Mouse (Mus musculus): Measurements from ENCODE around the gene Styx. TPM values are rescaled to one million over a fixed set of nuclear protein-coding genes. Genes with fewer than 3 reads are reported as not detected.
A peak's percentile ranks its signal among the peaks of the same experiment; 100 is the strongest.

Gene Styx
- polyA plus RNA-seq, 1 experiment: 14.7 TPM

DNA sequence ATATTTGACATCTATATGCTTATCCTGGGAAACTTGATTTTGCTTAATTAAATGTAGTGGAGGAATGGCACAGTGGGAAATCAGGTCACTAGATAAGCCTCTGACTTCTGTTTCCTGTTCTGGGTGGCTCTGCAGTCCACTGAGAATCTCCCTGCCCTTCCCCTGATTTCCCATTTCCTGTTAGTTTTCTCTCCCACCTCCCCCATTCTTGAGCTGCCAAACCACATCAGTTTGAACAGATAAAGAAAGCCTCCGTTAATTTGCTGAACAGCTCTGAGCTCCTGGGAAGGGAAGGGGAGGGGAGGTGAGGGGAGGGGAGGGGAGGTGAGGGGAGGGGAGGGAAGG lies 105.6 kb downstream of the Styx start:
- no peak overlapping the region for H3K27ac ChIP-seq (ENCODE audit: insufficient read depth, low read length)
- peaks cover 9% of the 10 kb centered on the region for H3K4me1 ChIP-seq (ENCODE audit: control insufficient read depth, insufficient read depth, low read length)
- 0% methylated on average over 1 of the region's 1 CpGs for WGBS
- H3K4me3 ChIP-seq (replicated peaks; ENCODE audit: insufficient read depth, low read depth, low read length): no peak overlapping the region
- TF ChIP-seq CTCF (IDR thresholded peaks at IDR 0.05; ENCODE audit: borderline replicate concordance, insufficient read depth, low read depth, low read length): no peak
- no peak for TF ChIP-seq POLR2A (IDR thresholded peaks at IDR 0.05; ENCODE audit: borderline replicate concordance, insufficient read depth, low read length)
- no peaks in the 10 kb centered on the region for H3K27me3 ChIP-seq (ENCODE audit: control insufficient read depth, insufficient read depth, low read length)
- no peak for DNase-seq

DNA sequence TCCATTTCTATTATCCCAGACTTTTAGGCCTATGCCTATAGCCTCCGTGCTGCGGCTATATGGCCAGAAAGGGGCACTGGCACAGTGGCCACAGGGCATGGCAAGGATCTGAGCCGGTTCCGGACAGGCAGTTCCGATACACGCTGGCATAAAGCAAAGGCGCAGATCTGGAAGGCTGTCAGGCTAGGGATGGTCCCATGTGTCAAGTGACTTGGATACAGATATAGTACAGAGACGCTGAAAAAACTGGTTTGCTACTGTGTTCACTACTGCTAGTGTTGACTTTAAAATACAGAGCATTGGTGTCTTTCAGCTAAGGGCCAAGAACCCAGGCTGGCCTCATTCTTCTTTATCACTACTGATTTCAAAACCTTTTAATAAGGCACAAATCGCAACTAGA lies 106.1 kb downstream of the Styx start:
- no peak for TF ChIP-seq POLR2A (IDR thresholded peaks at IDR 0.05; ENCODE audit: borderline replicate concordance, insufficient read depth, low read length)
- TF ChIP-seq CTCF (IDR thresholded peaks at IDR 0.05; ENCODE audit: borderline replicate concordance, insufficient read depth, low read depth, low read length): no peak
- Histone ChIP-seq H3K4me1 (ENCODE audit: control insufficient read depth, insufficient read depth, low read length) (peaks cover 9% of the 10 kb centered on the region), H3K4me3 (replicated peaks; ENCODE audit: insufficient read depth, low read depth, low read length) (no peak overlapping the region), H3K27me3 (ENCODE audit: control insufficient read depth, insufficient read depth, low read length) (no peaks in the 10 kb centered on the region), H3K27ac (ENCODE audit: insufficient read depth, low read length) (no peak overlapping the region)
- no peak for DNase-seq
- WGBS: 78% methylated on average over 9 of the region's 9 CpGs

DNA sequence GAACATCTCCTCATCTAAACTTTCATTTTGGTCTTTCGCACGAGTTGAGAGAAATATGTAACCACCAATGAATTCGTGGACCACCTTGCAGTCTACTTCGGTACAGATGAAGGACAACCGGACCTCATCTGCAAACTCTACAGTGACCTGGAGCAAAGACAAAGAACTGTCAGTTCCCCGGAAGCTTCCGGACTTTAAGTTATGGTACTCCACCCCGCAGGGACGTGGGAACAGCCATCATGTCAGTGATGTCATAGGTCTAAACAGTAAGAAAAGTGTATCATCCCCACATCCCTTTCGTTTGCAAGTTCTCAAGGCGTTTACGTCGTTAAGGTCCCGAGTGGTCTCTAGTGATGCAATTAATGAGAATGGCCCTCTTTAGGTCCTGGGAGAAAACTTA lies 109.0 kb downstream of the Styx start:
- Histone ChIP-seq H3K27me3 (ENCODE audit: control insufficient read depth, insufficient read depth, low read length) (no peaks in the 10 kb centered on the region), H3K27ac (ENCODE audit: insufficient read depth, low read length) (no peak overlapping the region), H3K4me1 (ENCODE audit: control insufficient read depth, insufficient read depth, low read length) (peaks cover 8% of the 10 kb centered on the region), H3K4me3 (replicated peaks; ENCODE audit: insufficient read depth, low read depth, low read length) (no peak overlapping the region)
- DNase-seq: no peak
- WGBS: 91% methylated on average over 14 of the region's 14 CpGs
- TF ChIP-seq POLR2A (IDR thresholded peaks at IDR 0.05; ENCODE audit: borderline replicate concordance, insufficient read depth, low read length) (no peak), CTCF (IDR thresholded peaks at IDR 0.05; ENCODE audit: borderline replicate concordance, insufficient read depth, low read depth, low read length) (no peak)

DNA sequence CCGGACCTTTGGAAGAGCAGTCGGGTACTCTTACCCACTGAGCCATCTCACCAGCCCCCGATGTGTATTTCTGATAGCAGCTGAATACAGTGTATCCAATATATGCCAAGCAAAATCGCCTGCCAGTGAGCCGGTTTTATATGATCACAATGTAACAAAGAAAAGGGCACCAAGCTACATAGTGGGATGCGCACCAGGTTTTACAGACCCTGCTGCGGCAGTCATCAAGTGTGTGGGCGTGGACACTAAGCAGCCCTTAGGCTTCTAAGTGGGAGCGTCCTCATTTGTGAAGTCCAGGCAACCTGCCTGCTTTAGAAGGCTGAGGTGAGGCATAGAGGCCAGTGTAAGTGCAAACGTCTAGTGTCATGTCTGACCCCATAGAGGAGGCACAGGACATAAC lies 109.6 kb downstream of the Styx start:
- DNase-seq: no peak
- no peaks in the 10 kb centered on the region for H3K27me3 ChIP-seq (ENCODE audit: control insufficient read depth, insufficient read depth, low read length)
- peaks cover 8% of the 10 kb centered on the region for H3K4me1 ChIP-seq (ENCODE audit: control insufficient read depth, insufficient read depth, low read length)
- no peak overlapping the region for H3K4me3 ChIP-seq (replicated peaks; ENCODE audit: insufficient read depth, low read depth, low read length)
- H3K27ac ChIP-seq (ENCODE audit: insufficient read depth, low read length): no peak overlapping the region
- TF ChIP-seq CTCF (IDR thresholded peaks at IDR 0.05; ENCODE audit: borderline replicate concordance, insufficient read depth, low read depth, low read length): no peak
- TF ChIP-seq POLR2A (IDR thresholded peaks at IDR 0.05; ENCODE audit: borderline replicate concordance, insufficient read depth, low read length): no peak
- 95% methylated on average over 10 of the region's 10 CpGs for WGBS

DNA sequence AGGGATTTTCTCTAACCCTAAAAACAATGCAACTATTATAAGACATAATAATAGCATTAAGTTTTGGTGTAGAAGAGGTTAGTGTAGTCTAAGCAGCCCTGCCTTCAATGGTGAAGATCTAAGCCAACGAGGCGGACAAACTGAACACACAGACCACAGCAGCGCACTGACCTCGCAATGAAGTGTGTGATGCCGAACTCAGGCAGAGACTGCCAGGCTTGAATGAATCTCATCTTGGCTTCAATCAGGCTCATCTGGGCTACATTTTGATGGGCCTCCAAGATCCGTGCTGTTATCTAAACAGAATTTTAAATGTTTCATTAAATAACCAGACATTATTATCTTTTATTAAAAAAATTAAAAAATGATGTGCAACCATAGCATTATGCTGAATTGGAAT lies 111.1 kb downstream of the Styx start:
- no peak overlapping the region for H3K4me3 ChIP-seq (replicated peaks; ENCODE audit: insufficient read depth, low read depth, low read length)
- TF ChIP-seq CTCF (IDR thresholded peaks at IDR 0.05; ENCODE audit: borderline replicate concordance, insufficient read depth, low read depth, low read length): no peak
- TF ChIP-seq POLR2A (IDR thresholded peaks at IDR 0.05; ENCODE audit: borderline replicate concordance, insufficient read depth, low read length): no peak
- H3K27me3 ChIP-seq (ENCODE audit: control insufficient read depth, insufficient read depth, low read length): no peaks in the 10 kb centered on the region
- WGBS: 65% methylated on average over 6 of the region's 6 CpGs
- H3K27ac ChIP-seq (ENCODE audit: insufficient read depth, low read length): no peak overlapping the region
- H3K4me1 ChIP-seq (ENCODE audit: control insufficient read depth, insufficient read depth, low read length): peaks cover 8% of the 10 kb centered on the region
- DNase-seq: no peak

DNA sequence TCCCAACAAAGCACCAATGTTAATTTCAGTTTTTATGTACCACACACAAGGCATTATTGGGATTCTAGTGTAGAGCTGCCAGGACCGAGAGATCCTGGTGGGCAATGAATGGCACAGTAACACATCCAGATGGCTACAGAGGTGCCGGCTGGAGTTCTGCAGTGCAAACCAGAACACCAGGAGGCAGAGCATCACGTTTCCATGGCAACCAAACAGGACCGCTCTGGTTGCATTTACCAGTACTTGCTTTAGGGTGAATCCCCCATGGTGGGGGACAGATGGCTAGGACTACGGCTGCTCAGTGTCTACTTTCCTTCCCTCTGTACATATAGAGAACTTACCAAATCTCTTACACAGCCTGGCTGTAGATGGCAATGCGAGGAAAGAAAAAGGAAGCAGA lies 111.5 kb downstream of the Styx start:
- 25% methylated on average over 6 of the region's 6 CpGs for WGBS
- Histone ChIP-seq H3K27ac (ENCODE audit: insufficient read depth, low read length) (no peak overlapping the region), H3K27me3 (ENCODE audit: control insufficient read depth, insufficient read depth, low read length) (no peaks in the 10 kb centered on the region), H3K4me1 (ENCODE audit: control insufficient read depth, insufficient read depth, low read length) (peaks cover 8% of the 10 kb centered on the region), H3K4me3 (replicated peaks; ENCODE audit: insufficient read depth, low read depth, low read length) (no peak overlapping the region)
- DNase-seq: no peak
- no peak for TF ChIP-seq POLR2A (IDR thresholded peaks at IDR 0.05; ENCODE audit: borderline replicate concordance, insufficient read depth, low read length)

DNA sequence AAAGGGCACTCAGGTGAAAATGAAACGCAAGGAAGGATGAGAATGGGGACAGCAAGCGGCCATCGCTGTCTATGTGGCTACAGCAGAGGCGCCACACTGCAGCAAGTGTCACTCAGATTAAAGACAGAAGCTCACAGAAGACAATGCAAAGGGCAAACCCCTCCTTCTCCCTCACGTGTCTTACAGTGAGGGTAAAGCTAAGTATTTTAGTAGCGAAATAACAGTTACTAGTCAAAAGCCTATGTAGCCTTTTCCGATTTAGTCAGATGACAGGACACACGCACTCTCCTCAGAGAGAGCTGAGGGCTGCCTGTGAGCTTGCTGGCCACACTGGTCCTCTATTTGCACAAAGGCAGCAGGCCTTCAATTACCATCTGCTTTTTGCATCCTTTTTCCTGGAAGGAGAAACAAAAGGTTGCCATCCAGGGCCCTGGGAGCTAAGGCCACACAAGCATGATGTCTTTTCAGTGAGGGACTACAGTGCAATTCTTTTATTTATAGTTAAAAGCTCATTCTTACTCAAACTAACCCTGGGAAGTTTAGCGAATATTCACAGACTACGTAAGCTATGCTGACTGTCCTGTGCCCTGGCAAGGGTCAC lies 112.1 kb downstream of the Styx start:
- H3K27ac ChIP-seq (ENCODE audit: insufficient read depth, low read length): peak overlapping the region; percentile 28; the same call in 1 of the 2 replicates
- WGBS: 46% methylated on average over 10 of the region's 10 CpGs
- H3K4me3 ChIP-seq (replicated peaks; ENCODE audit: insufficient read depth, low read depth, low read length): no peak overlapping the region
- no peaks in the 10 kb centered on the region for H3K27me3 ChIP-seq (ENCODE audit: control insufficient read depth, insufficient read depth, low read length)
- DNase-seq: no peak
- peaks cover 8% of the 10 kb centered on the region for H3K4me1 ChIP-seq (ENCODE audit: control insufficient read depth, insufficient read depth, low read length)
- TF ChIP-seq CTCF (IDR thresholded peaks at IDR 0.05; ENCODE audit: borderline replicate concordance, insufficient read depth, low read depth, low read length) (no peak), POLR2A (IDR thresholded peaks at IDR 0.05; ENCODE audit: borderline replicate concordance, insufficient read depth, low read length) (no peak)

DNA sequence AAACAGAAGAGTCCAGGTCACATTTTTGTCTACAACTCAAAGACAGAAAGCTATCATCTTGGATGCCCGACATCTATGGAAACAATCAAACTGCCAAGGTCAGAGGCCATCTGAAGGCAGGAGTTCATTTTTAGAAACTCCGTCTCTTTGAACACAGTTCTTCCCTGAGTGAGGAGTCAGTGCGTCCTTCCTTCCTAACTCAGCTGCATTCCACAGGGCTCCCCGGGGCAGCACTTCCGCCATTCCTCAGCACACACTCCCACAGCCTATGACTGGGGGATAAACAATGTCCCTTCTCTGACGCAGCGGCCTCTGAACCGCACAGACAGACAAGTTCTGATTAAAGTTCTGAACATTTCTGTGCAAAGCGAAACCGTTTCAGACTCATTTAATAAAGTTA lies 112.7 kb downstream of the Styx start:
- Histone ChIP-seq H3K4me1 (ENCODE audit: control insufficient read depth, insufficient read depth, low read length) (peaks cover 8% of the 10 kb centered on the region), H3K27ac (ENCODE audit: insufficient read depth, low read length) (no peak overlapping the region), H3K27me3 (ENCODE audit: control insufficient read depth, insufficient read depth, low read length) (no peaks in the 10 kb centered on the region), H3K4me3 (replicated peaks; ENCODE audit: insufficient read depth, low read depth, low read length) (no peak overlapping the region)
- WGBS: 50% methylated on average over 10 of the region's 10 CpGs
- no peak for DNase-seq
- TF ChIP-seq CTCF (IDR thresholded peaks at IDR 0.05; ENCODE audit: borderline replicate concordance, insufficient read depth, low read depth, low read length): no peak
- TF ChIP-seq POLR2A (IDR thresholded peaks at IDR 0.05; ENCODE audit: borderline replicate concordance, insufficient read depth, low read length): no peak

Measured in cerebellum, adult 2 months (tissue).